Mouse (Mus musculus) brain, embryonic 14.5 days (tissue): Measurements from ENCODE around the gene Ptpn11.
A peak's percentile ranks its signal among the peaks of the same experiment; 100 is the strongest.

Experiments
- CTCF ChIP-seq: fragments of 200-500 bp; IDR thresholded peaks from 2 replicates; pipeline ENCODE4 v1.5.1; 2012; ENCODE audit warnings: inconsistent platforms, mild to moderate bottlenecking, moderate library complexity, borderline replicate concordance; ENCODE audit not compliant: insufficient read depth, insufficient read length; ENCODE audit errors: extremely low read depth
- POLR2A ChIP-seq: fragments of 200-500 bp; IDR thresholded peaks from 2 replicates; pipeline ENCODE4 v1.6.1; 2012; ENCODE audit warnings: mild to moderate bottlenecking, inconsistent platforms, borderline replicate concordance; ENCODE audit not compliant: poor library complexity, insufficient read depth, insufficient read length, severe bottlenecking; ENCODE audit errors: extremely low read depth

- TF ChIP-seq POLR2A (no peak), CTCF (peak; percentile 96)
Observed at GRCm38 (mm10) chr5:121215380-121216125, 24.4 kb upstream of the Ptpn11 start.
